Mouse (Mus musculus) forebrain, embryonic 13.5 days (tissue): ENCODE results near the gene Acsl5. TPM values are rescaled to one million over a fixed set of nuclear protein-coding genes. Genes with fewer than 3 reads are reported as not detected.
A peak's percentile ranks its signal among the peaks of the same experiment; 100 is the strongest.

Experiments
- ATAC-seq: fragments of 200-750 bp; cut with Nextera tagmentation; 2 replicates; pipeline ENCODE4 v1.8.0; 2017
- H3K27ac ChIP-seq: fragments of 300-500 bp; sonication (generic); 2 replicates; pipeline ENCODE4 v1.5.1; 2015; ENCODE audit warnings: inconsistent platforms, mild to moderate bottlenecking, moderate library complexity
- H3K27me3 ChIP-seq: fragments of 300-500 bp; sonication (generic); 2 replicates; pipeline ENCODE4 v1.6.1; 2015; ENCODE audit warnings: mild to moderate bottlenecking, inconsistent platforms
- H3K36me3 ChIP-seq: fragments of 300-500 bp; sonication (generic); 2 replicates; pipeline ENCODE4 v1.6.1; 2015; ENCODE audit warnings: mild to moderate bottlenecking, inconsistent platforms; ENCODE audit not compliant: poor library complexity, severe bottlenecking
- H3K4me1 ChIP-seq: fragments of 300-500 bp; sonication (generic); 2 replicates; pipeline ENCODE4 v1.6.1; 2015; ENCODE audit warnings: inconsistent platforms
- H3K4me2 ChIP-seq: fragments of 300-500 bp; sonication (generic); 2 replicates; pipeline ENCODE4 v1.6.1; 2015; ENCODE audit warnings: inconsistent platforms, mild to moderate bottlenecking, moderate library complexity
- H3K4me3 ChIP-seq: fragments of 300-500 bp; sonication (generic); 2 replicates; pipeline ENCODE4 v1.5.1; 2015; ENCODE audit warnings: mild to moderate bottlenecking, inconsistent platforms
- H3K9ac ChIP-seq: fragments of 300-500 bp; sonication (generic); 2 replicates; pipeline ENCODE4 v1.6.1; 2015; ENCODE audit warnings: mild to moderate bottlenecking, inconsistent platforms
- H3K9me3 ChIP-seq: fragments of 300-500 bp; sonication (generic); replicated peaks from 2 replicates; pipeline ENCODE4 v1.6.1; 2016; ENCODE audit warnings: inconsistent platforms
- WGBS: fragments of 180-500 bp; shearing (Covaris S2); methylation state at CpG from one replicate; pipeline ENCODE4 v1.1.7; 2015; 5-methylcytosine and 5-hydroxymethylcytosine counted together
- polyA plus RNA-seq: library from polyadenylated mRNA; unstranded; fragments of >200 nt; fragmentation: Nextera tagmentation; extraction: Ambion mirVana; gene quantifications from 2 replicates; pipeline ENCODE4 v1.2.1, GENCODE M21; 2015

The Acsl5 gene
- polyA plus RNA-seq, 1 experiment from 2014 or later: 10.9 TPM

GRCm38 (mm10) chr19:55265269-55265668 is 13.5 kb downstream of the Acsl5 start:
- no peak for ATAC-seq
- Histone ChIP-seq H3K9ac (no peak overlapping the region), H3K4me3 (no peak overlapping the region), H3K27ac (no peak overlapping the region), H3K4me2 (no peak overlapping the region), H3K27me3 (no peaks in the 10 kb centered on the region), H3K9me3 (no peaks in the 10 kb centered on the region), H3K4me1 (no peaks in the 10 kb centered on the region), H3K36me3 (no peaks in the 10 kb centered on the region)
- 71% methylated on average over 3 of the region's 3 CpGs for WGBS

- Histone ChIP-seq H3K4me1 (peaks cover 7% of the 10 kb centered on the region), H3K4me2 (no peak overlapping the region), H3K9me3 (no peaks in the 10 kb centered on the region), H3K4me3 (no peak overlapping the region), H3K27me3 (no peaks in the 10 kb centered on the region), H3K36me3 (no peaks in the 10 kb centered on the region), H3K9ac (no peak overlapping the region), H3K27ac (no peak overlapping the region)
- 83% methylated on average over 3 of the region's 3 CpGs for WGBS
- ATAC-seq: no peak
These were observed 15.0 kb downstream of the Acsl5 start for GRCm38 (mm10) chr19:55266786-55267185.

GRCm38 (mm10) chr19:55268150-55268549 is 16.4 kb downstream of the Acsl5 start:
- Histone ChIP-seq H3K27me3 (no peaks in the 10 kb centered on the region), H3K4me1 (peaks cover 7% of the 10 kb centered on the region), H3K4me3 (no peak overlapping the region), H3K4me2 (no peak overlapping the region), H3K9me3 (no peaks in the 10 kb centered on the region), H3K9ac (no peak overlapping the region), H3K36me3 (no peaks in the 10 kb centered on the region), H3K27ac (no peak overlapping the region)
- 88% methylated on average over 3 of the region's 3 CpGs for WGBS
- no peak for ATAC-seq

- no peak for ATAC-seq
- Histone ChIP-seq H3K9ac (no peak overlapping the region), H3K36me3 (no peaks in the 10 kb centered on the region), H3K4me3 (no peak overlapping the region), H3K27ac (no peak overlapping the region), H3K27me3 (no peaks in the 10 kb centered on the region), H3K9me3 (no peaks in the 10 kb centered on the region), H3K4me2 (no peak overlapping the region), H3K4me1 (peaks cover 7% of the 10 kb centered on the region)
- 79% methylated on average over 5 of the region's 5 CpGs for WGBS
These were observed 17.3 kb downstream of the Acsl5 start for GRCm38 (mm10) chr19:55269051-55269450.

GRCm38 (mm10) chr19:55271448-55271847 is 19.7 kb downstream of the Acsl5 start:
- H3K27me3 ChIP-seq: no peaks in the 10 kb centered on the region
- no peaks in the 10 kb centered on the region for H3K9me3 ChIP-seq
- H3K36me3 ChIP-seq: no peaks in the 10 kb centered on the region
- H3K9ac ChIP-seq: no peak overlapping the region
- H3K4me3 ChIP-seq: no peak overlapping the region
- ATAC-seq: peak; percentile 45; the same call in 1 of the 2 replicates
- H3K4me1 ChIP-seq: peaks cover 7% of the 10 kb centered on the region
- WGBS: 24% methylated on average over 3 of the region's 3 CpGs
- H3K27ac ChIP-seq: no peak overlapping the region
- H3K4me2 ChIP-seq: no peak overlapping the region

GRCm38 (mm10) chr19:55273340-55273739 is 21.6 kb downstream of the Acsl5 start:
- no peak for ATAC-seq
- Histone ChIP-seq H3K4me2 (no peak overlapping the region), H3K4me3 (no peak overlapping the region), H3K4me1 (peaks cover 7% of the 10 kb centered on the region), H3K9ac (no peak overlapping the region), H3K36me3 (no peaks in the 10 kb centered on the region), H3K27ac (no peak overlapping the region), H3K27me3 (no peaks in the 10 kb centered on the region), H3K9me3 (no peaks in the 10 kb centered on the region)
- WGBS: 83% methylated on average over 6 of the region's 6 CpGs

- Histone ChIP-seq H3K4me2 (no peak overlapping the region), H3K9me3 (no peaks in the 10 kb centered on the region), H3K27ac (no peak overlapping the region), H3K27me3 (no peaks in the 10 kb centered on the region), H3K4me1 (peaks cover 5% of the 10 kb centered on the region), H3K9ac (no peak overlapping the region), H3K36me3 (no peaks in the 10 kb centered on the region), H3K4me3 (no peak overlapping the region)
- WGBS: 85% methylated on average over 4 of the region's 4 CpGs
- no peak for ATAC-seq
These were observed 24.4 kb downstream of the Acsl5 start for GRCm38 (mm10) chr19:55276100-55276499.

GRCm38 (mm10) chr19:55276770-55277169 is 25.0 kb downstream of the Acsl5 start:
- H3K27me3 ChIP-seq: no peaks in the 10 kb centered on the region
- no peaks in the 10 kb centered on the region for H3K36me3 ChIP-seq
- H3K27ac ChIP-seq: no peak overlapping the region
- no peak for ATAC-seq
- no peaks in the 10 kb centered on the region for H3K9me3 ChIP-seq
- H3K4me2 ChIP-seq: no peak overlapping the region
- WGBS: 93% methylated on average over 3 of the region's 3 CpGs
- no peak overlapping the region for H3K9ac ChIP-seq
- no peaks in the 10 kb centered on the region for H3K4me1 ChIP-seq
- H3K4me3 ChIP-seq: no peak overlapping the region

GRCm38 (mm10) chr19:55284093-55284492 is 32.4 kb downstream of the Acsl5 start:
- no peaks in the 10 kb centered on the region for H3K27me3 ChIP-seq
- H3K27ac ChIP-seq: no peak overlapping the region
- peaks cover 8% of the 10 kb centered on the region for H3K36me3 ChIP-seq
- no peak overlapping the region for H3K4me2 ChIP-seq
- no peak overlapping the region for H3K9ac ChIP-seq
- WGBS: 91% methylated on average over 4 of the region's 4 CpGs
- ATAC-seq: no peak
- no peak overlapping the region for H3K4me3 ChIP-seq
- no peaks in the 10 kb centered on the region for H3K4me1 ChIP-seq
- no peaks in the 10 kb centered on the region for H3K9me3 ChIP-seq

- no peak for ATAC-seq
- H3K9me3 ChIP-seq: no peaks in the 10 kb centered on the region
- H3K9ac ChIP-seq: no peak overlapping the region
- no peak overlapping the region for H3K4me2 ChIP-seq
- no peaks in the 10 kb centered on the region for H3K27me3 ChIP-seq
- H3K4me3 ChIP-seq: no peak overlapping the region
- peaks cover 8% of the 10 kb centered on the region for H3K36me3 ChIP-seq
- WGBS: 94% methylated on average over 4 of the region's 4 CpGs
- H3K27ac ChIP-seq: no peak overlapping the region
- H3K4me1 ChIP-seq: no peaks in the 10 kb centered on the region
These were observed 34.3 kb downstream of the Acsl5 start for GRCm38 (mm10) chr19:55286034-55286433.

- Histone ChIP-seq H3K4me3 (no peak overlapping the region), H3K27ac (no peak overlapping the region), H3K27me3 (no peaks in the 10 kb centered on the region), H3K9me3 (no peaks in the 10 kb centered on the region), H3K4me2 (no peak overlapping the region), H3K9ac (no peak overlapping the region), H3K36me3 (peaks cover 8% of the 10 kb centered on the region), H3K4me1 (no peaks in the 10 kb centered on the region)
- ATAC-seq: no peak
These were observed 37.2 kb downstream of the Acsl5 start for GRCm38 (mm10) chr19:55288974-55289373.

- Histone ChIP-seq H3K27me3 (no peaks in the 10 kb centered on the region), H3K4me2 (no peak overlapping the region), H3K9me3 (no peaks in the 10 kb centered on the region), H3K36me3 (peaks cover 17% of the 10 kb centered on the region), H3K4me1 (no peaks in the 10 kb centered on the region), H3K27ac (no peak overlapping the region), H3K4me3 (no peak overlapping the region), H3K9ac (no peak overlapping the region)
- no peak for ATAC-seq
- 86% methylated on average over 2 of the region's 2 CpGs for WGBS
These were observed 39.0 kb downstream of the Acsl5 start for GRCm38 (mm10) chr19:55290621-55291270.

- H3K9ac ChIP-seq: no peak overlapping the region
- peaks cover 29% of the 10 kb centered on the region for H3K36me3 ChIP-seq
- H3K27ac ChIP-seq: no peak overlapping the region
- no peaks in the 10 kb centered on the region for H3K27me3 ChIP-seq
- no peaks in the 10 kb centered on the region for H3K4me1 ChIP-seq
- no peak overlapping the region for H3K4me3 ChIP-seq
- no peak overlapping the region for H3K4me2 ChIP-seq
- no peak for ATAC-seq
- no peaks in the 10 kb centered on the region for H3K9me3 ChIP-seq
- WGBS: 81% methylated on average over 2 of the region's 2 CpGs
These were observed 40.6 kb downstream of the Acsl5 start for GRCm38 (mm10) chr19:55292210-55292850.
